ENCODE assay signal across 23 mouse cellular contexts in genomic region chr6:124866560-124866959, GRCm38 (mm10). TPM values are rescaled to one million over a fixed set of nuclear protein-coding genes. Genes with fewer than 3 reads are reported as not detected.
A peak's percentile ranks its signal among the peaks of the same experiment; 100 is the strongest.
DNase-seq lines count a peak whose midpoint lies in the region; ATAC-seq lines count a peak whose summit lies in the region.
"Had no signal": no experiment of that assay in that cellular context is flagged by ENCODE, and none has a peak within 500 bp of the region (broad histone marks: within the 10 kb centered on the region; RNA-seq: fewer than 3 reads in every experiment).

No protein-coding gene starts in this region.

- no peak overlapping the region for H3K4me3 ChIP-seq in midbrain, embryonic 10.5 days
- no peak overlapping the region for H3K4me3 ChIP-seq in midbrain, embryonic 15.5 days
- H3K4me3 ChIP-seq in hindbrain, embryonic 13.5 days, result no peak overlapping the region
- no peak overlapping the region for H3K4me3 ChIP-seq in limb, embryonic 13.5 days
- H3K4me3 ChIP-seq: forebrain, embryonic 12.5 days; gastrocnemius, adult 2 months; heart, embryonic 15.5 days; intestine, embryonic 15.5 days; layer of hippocampus, adult 2 months; liver, embryonic 15.5 days; neural tube, embryonic 12.5 days had no signal

- no peak for ATAC-seq in midbrain, embryonic 15.5 days (replicated peaks)
- ATAC-seq in hindbrain, embryonic 13.5 days (ENCODE audit: low FRiP score), result no peak
- ATAC-seq in limb, embryonic 13.5 days (ENCODE audit: low FRiP score, low read depth), result no peak
- no peak for ATAC-seq in CD4-positive, CD25-positive, alpha-beta regulatory T cell, adult 4 months
- ATAC-seq: intestine, embryonic 15.5 days had no signal

- H3K27ac ChIP-seq in midbrain, embryonic 10.5 days (replicated peaks), result peak overlapping the region; percentile 65
- H3K27ac ChIP-seq in midbrain, embryonic 15.5 days, result no peak overlapping the region
- no peak overlapping the region for H3K27ac ChIP-seq in hindbrain, embryonic 13.5 days
- H3K27ac ChIP-seq in limb, embryonic 13.5 days, result no peak overlapping the region
- H3K27ac ChIP-seq: forebrain, embryonic 12.5 days; gastrocnemius, adult 2 months; heart, embryonic 15.5 days; intestine, embryonic 15.5 days; layer of hippocampus, adult 2 months; liver, embryonic 15.5 days; neural tube, embryonic 12.5 days had no signal

- no peaks in the 10 kb centered on the region for H3K9me3 ChIP-seq in midbrain, embryonic 10.5 days (replicated peaks)
- no peaks in the 10 kb centered on the region for H3K9me3 ChIP-seq in midbrain, embryonic 15.5 days
- no peaks in the 10 kb centered on the region for H3K9me3 ChIP-seq in hindbrain, embryonic 13.5 days
- no peaks in the 10 kb centered on the region for H3K9me3 ChIP-seq in limb, embryonic 13.5 days
- H3K9me3 ChIP-seq: forebrain, embryonic 12.5 days; heart, embryonic 15.5 days; intestine, embryonic 15.5 days; liver, embryonic 15.5 days; neural tube, embryonic 12.5 days had no signal

- H3K36me3 ChIP-seq in midbrain, embryonic 10.5 days, result no peaks in the 10 kb centered on the region
- no peaks in the 10 kb centered on the region for H3K36me3 ChIP-seq in midbrain, embryonic 15.5 days (replicated peaks)
- H3K36me3 ChIP-seq in hindbrain, embryonic 13.5 days, result no peaks in the 10 kb centered on the region
- H3K36me3 ChIP-seq in limb, embryonic 13.5 days, result no peaks in the 10 kb centered on the region
- H3K36me3 ChIP-seq: forebrain, embryonic 12.5 days; heart, embryonic 15.5 days; intestine, embryonic 15.5 days; liver, embryonic 15.5 days; neural tube, embryonic 12.5 days had no signal

- peaks cover 51% of the 10 kb centered on the region for H3K27me3 ChIP-seq in midbrain, embryonic 10.5 days (ENCODE audit: low read depth, poor library complexity, severe bottlenecking)
- no peaks in the 10 kb centered on the region for H3K27me3 ChIP-seq in midbrain, embryonic 15.5 days (replicated peaks)
- H3K27me3 ChIP-seq in hindbrain, embryonic 13.5 days, result peaks cover 4% of the 10 kb centered on the region; the same call in 1 of the 2 replicates
- peaks cover 10% of the 10 kb centered on the region for H3K27me3 ChIP-seq in limb, embryonic 13.5 days
- H3K27me3 ChIP-seq: neural tube, embryonic 12.5 days had no signal

- 59% methylated on average over 6 of the region's 7 CpGs for WGBS in midbrain, embryonic 10.5 days
- WGBS in midbrain, embryonic 15.5 days, result 45% methylated on average over 6 of the region's 7 CpGs
- 65% methylated on average over 6 of the region's 7 CpGs for WGBS in hindbrain, embryonic 13.5 days
- WGBS in limb, embryonic 13.5 days, result 54% methylated on average over 6 of the region's 7 CpGs

- H3K4me1 ChIP-seq in midbrain, embryonic 10.5 days, result peaks cover 53% of the 10 kb centered on the region
- H3K4me1 ChIP-seq in midbrain, embryonic 15.5 days, result peaks cover 40% of the 10 kb centered on the region
- peaks cover 49% of the 10 kb centered on the region for H3K4me1 ChIP-seq in hindbrain, embryonic 13.5 days (replicated peaks)
- peaks cover 38% of the 10 kb centered on the region for H3K4me1 ChIP-seq in limb, embryonic 13.5 days

- H3K4me2 ChIP-seq in midbrain, embryonic 15.5 days, result no peak overlapping the region
- no peak overlapping the region for H3K4me2 ChIP-seq in hindbrain, embryonic 13.5 days
- no peak overlapping the region for H3K4me2 ChIP-seq in limb, embryonic 13.5 days (replicated peaks)
- H3K4me2 ChIP-seq: forebrain, embryonic 12.5 days; heart, embryonic 15.5 days; intestine, embryonic 15.5 days; liver, embryonic 15.5 days; neural tube, embryonic 12.5 days had no signal

- peak; percentile 33 for DNase-seq in cerebellum, adult 9-11 months
- no peak for DNase-seq in cerebellum, adult 11-12 months
- no peak for DNase-seq in midbrain, embryonic 10.5 days (ENCODE audit: low spot score)
- DNase-seq in kidney, adult 18-20 months, result no peak
- DNase-seq: adrenal gland, postnatal 14 days; cerebellum, adult 9-10 months; gastrocnemius, adult 2 months; heart, postnatal 36 days; liver; lung, postnatal 4 days; thymus, adult 18-20 months had no signal

- H3K9ac ChIP-seq in midbrain, embryonic 15.5 days, result no peak overlapping the region
- peak overlapping the region; percentile 51; the same call in 1 of the 2 replicates for H3K9ac ChIP-seq in hindbrain, embryonic 13.5 days
- H3K9ac ChIP-seq in limb, embryonic 13.5 days, result peak overlapping the region; percentile 35; the same call in 1 of the 2 replicates
- H3K9ac ChIP-seq: heart, embryonic 15.5 days; intestine, embryonic 15.5 days; liver, embryonic 15.5 days had no signal

RNA-seq across cellular contexts. Expression of gene Gpr162, which starts 2.8 kb away (rescaled TPM):
- polyA plus RNA-seq in midbrain, embryonic 10.5 days (2016; fragmentation: Nextera tagmentation; extraction: Ambion mirVana), result 2.8 and 3.6 TPM in 2 replicates
- polyA plus RNA-seq in midbrain, embryonic 15.5 days (2015; fragmentation: Nextera tagmentation; extraction: Ambion mirVana), result 41.0 and 42.0 TPM in 2 replicates
- 21.3 and 22.5 TPM in 2 replicates for polyA plus RNA-seq in hindbrain, embryonic 13.5 days (2015; fragmentation: Nextera tagmentation; extraction: Ambion mirVana)
- 2.9 and 3.5 TPM in 2 replicates for polyA plus RNA-seq in limb, embryonic 13.5 days (2015; fragmentation: Nextera tagmentation; extraction: Ambion mirVana)
- not detected for polyA plus RNA-seq in CD4-positive, CD25-positive, alpha-beta regulatory T cell, adult 4 months (2017; shearing (Covaris generic))

RNA-seq across cellular contexts. Expression of gene P3h3, which starts 9.0 kb away (rescaled TPM):
- 8.3 and 9.9 TPM in 2 replicates for polyA plus RNA-seq in midbrain, embryonic 10.5 days (2016; fragmentation: Nextera tagmentation; extraction: Ambion mirVana)
- 16.1 and 18.1 TPM in 2 replicates for polyA plus RNA-seq in midbrain, embryonic 15.5 days (2015; fragmentation: Nextera tagmentation; extraction: Ambion mirVana)
- polyA plus RNA-seq in hindbrain, embryonic 13.5 days (2015; fragmentation: Nextera tagmentation; extraction: Ambion mirVana), result 16.4 and 19.1 TPM in 2 replicates
- polyA plus RNA-seq in limb, embryonic 13.5 days (2015; fragmentation: Nextera tagmentation; extraction: Ambion mirVana), result 60.4 and 61.2 TPM in 2 replicates
- polyA plus RNA-seq in CD4-positive, CD25-positive, alpha-beta regulatory T cell, adult 4 months (2017; shearing (Covaris generic)), result under 1 TPM in 1 of 2 experiments, not detected in 1; 0.11 TPM

RNA-seq across cellular contexts. Expression of gene Cd4, which starts 21.5 kb away (rescaled TPM):
- polyA plus RNA-seq in midbrain, embryonic 10.5 days (2016; fragmentation: Nextera tagmentation; extraction: Ambion mirVana), result 0.05 TPM in 1 of 2 replicates, not detected in the other
- 0.21 and 0.33 TPM in 2 replicates for polyA plus RNA-seq in midbrain, embryonic 15.5 days (2015; fragmentation: Nextera tagmentation; extraction: Ambion mirVana)
- 0.14 and 0.19 TPM in 2 replicates for polyA plus RNA-seq in hindbrain, embryonic 13.5 days (2015; fragmentation: Nextera tagmentation; extraction: Ambion mirVana)
- polyA plus RNA-seq in limb, embryonic 13.5 days (2015; fragmentation: Nextera tagmentation; extraction: Ambion mirVana), result 0.04 and 0.15 TPM in 2 replicates
- 100 to 1,000 TPM; 268 to 648 TPM for polyA plus RNA-seq in CD4-positive, CD25-positive, alpha-beta regulatory T cell, adult 4 months (2017; shearing (Covaris generic))
- polyA plus RNA-seq: embryonic facial prominence, embryonic 11.5 days; kidney, embryonic 14.5 days had no signal

RNA-seq across cellular contexts. Expression of gene Gnb3, which starts 26.5 kb away (rescaled TPM):
- 0.89 and 3.4 TPM in 2 replicates for polyA plus RNA-seq in midbrain, embryonic 10.5 days (2016; fragmentation: Nextera tagmentation; extraction: Ambion mirVana)
- 2.6 and 2.8 TPM in 2 replicates for polyA plus RNA-seq in midbrain, embryonic 15.5 days (2015; fragmentation: Nextera tagmentation; extraction: Ambion mirVana)
- 0.78 and 1.3 TPM in 2 replicates for polyA plus RNA-seq in hindbrain, embryonic 13.5 days (2015; fragmentation: Nextera tagmentation; extraction: Ambion mirVana)
- polyA plus RNA-seq in limb, embryonic 13.5 days (2015; fragmentation: Nextera tagmentation; extraction: Ambion mirVana), result 1.0 and 1.3 TPM in 2 replicates
- polyA plus RNA-seq in CD4-positive, CD25-positive, alpha-beta regulatory T cell, adult 4 months (2017; shearing (Covaris generic)), result not detected

RNA-seq across cellular contexts. Expression of gene Cdca3, which starts 37.2 kb away (rescaled TPM):
- 258 and 273 TPM in 2 replicates for polyA plus RNA-seq in midbrain, embryonic 10.5 days (2016; fragmentation: Nextera tagmentation; extraction: Ambion mirVana)
- 23.2 and 32.9 TPM in 2 replicates for polyA plus RNA-seq in midbrain, embryonic 15.5 days (2015; fragmentation: Nextera tagmentation; extraction: Ambion mirVana)
- polyA plus RNA-seq in hindbrain, embryonic 13.5 days (2015; fragmentation: Nextera tagmentation; extraction: Ambion mirVana), result 42.6 and 51.2 TPM in 2 replicates
- 166 and 172 TPM in 2 replicates for polyA plus RNA-seq in limb, embryonic 13.5 days (2015; fragmentation: Nextera tagmentation; extraction: Ambion mirVana)
- polyA plus RNA-seq in CD4-positive, CD25-positive, alpha-beta regulatory T cell, adult 4 months (2017; shearing (Covaris generic)), result 10 to 100 TPM in 1 of 2 experiments, 1 to 10 TPM in 1; 8.0 to 27.1 TPM

Comparison
In these comparisons a context has a peak if more than half of its experiments do, and no peak if none do; other contexts are left out.
1. RNA of gene Cd4, which starts 21.5 kb away (polyA plus RNA-seq): 268 to 648 TPM in CD4-positive, CD25-positive, alpha-beta regulatory T cell, adult 4 months; 0.21 to 0.33 TPM in midbrain, embryonic 15.5 days, 0.14 to 0.19 TPM in hindbrain, embryonic 13.5 days, 0.04 to 0.15 TPM in limb, embryonic 13.5 days and 0.05 TPM in midbrain, embryonic 10.5 days; every median in the first group is over 100 times any median in the second.